Mouse (Mus musculus) heart, adult 18-20 months (tissue): ENCODE measurements around the gene Gde1. TPM values are rescaled to one million over a fixed set of nuclear protein-coding genes. Genes with fewer than 3 reads are reported as not detected.

ENCODE experiments used
- DNase-seq, 2 experiments: peaks; one replicate each; pipeline ENCODE4 v3.0.0; 2021 to 2022; ENCODE audit warnings: mixed read lengths in 1 of 2
- total RNA-seq, 2 experiments: library from RNA; stranded (reverse); gene quantifications; 2 replicates each; pipeline ENCODE4 v1.2.3; 2021

Gene Gde1
- total RNA-seq, 2 experiments from 2014 or later: 32.3 to 37.5 TPM

GRCm38 (mm10) chr7:118707216-118707615, 1.6 kb upstream of the Gde1 start:
- DNase-seq: no peak

- no peak for DNase-seq
Measured at GRCm38 (mm10) chr7:118706488-118706887, 910 bp upstream of the Gde1 start.

- DNase-seq: no peak
Measured at GRCm38 (mm10) chr7:118706051-118706450, 473 bp upstream of the Gde1 start.

- no peak for DNase-seq
Measured at GRCm38 (mm10) chr7:118704001-118704850, 1.4 kb downstream of the Gde1 start.

GRCm38 (mm10) chr7:118703144-118703561, 2.4 kb downstream of the Gde1 start:
- peak; percentile 32 to 37 for DNase-seq

GRCm38 (mm10) chr7:118698882-118699281, 6.7 kb downstream of the Gde1 start:
- no peak for DNase-seq

- no peak for DNase-seq
Measured at GRCm38 (mm10) chr7:118697168-118697567, 8.4 kb downstream of the Gde1 start.

GRCm38 (mm10) chr7:118696146-118696545, 9.4 kb downstream of the Gde1 start:
- no peak for DNase-seq

- no peak for DNase-seq
Measured at GRCm38 (mm10) chr7:118691287-118691686, 14.3 kb downstream of the Gde1 start.

- DNase-seq: no peak
Measured at GRCm38 (mm10) chr7:118689088-118689487, 16.5 kb downstream of the Gde1 start.

GRCm38 (mm10) chr7:118688199-118688598, 17.4 kb downstream of the Gde1 start:
- DNase-seq: peak; percentile 51 to 83

GRCm38 (mm10) chr7:118676826-118677225, 28.8 kb downstream of the Gde1 start:
- peak; percentile 40 to 67 for DNase-seq

GRCm38 (mm10) chr7:118670142-118670541, 35.4 kb downstream of the Gde1 start:
- DNase-seq: no peak

GRCm38 (mm10) chr7:118667773-118668172, 37.8 kb downstream of the Gde1 start:
- DNase-seq: no peak

GRCm38 (mm10) chr7:118656730-118657129, 48.8 kb downstream of the Gde1 start:
- DNase-seq: no peak

- DNase-seq: no peak
Measured at GRCm38 (mm10) chr7:118652572-118653295, 52.8 kb downstream of the Gde1 start.

GRCm38 (mm10) chr7:118650891-118651290, 54.7 kb downstream of the Gde1 start:
- no peak for DNase-seq

- no peak for DNase-seq
Measured at GRCm38 (mm10) chr7:118650119-118650518, 55.5 kb downstream of the Gde1 start.

GRCm38 (mm10) chr7:118649328-118649727, 56.2 kb downstream of the Gde1 start:
- DNase-seq: peak in 1 of 2 experiments; percentile 3

- no peak for DNase-seq
Measured at GRCm38 (mm10) chr7:118646237-118646636, 59.3 kb downstream of the Gde1 start.
